Mouse (Mus musculus): ENCODE results near the gene Rgs7.

DNA sequence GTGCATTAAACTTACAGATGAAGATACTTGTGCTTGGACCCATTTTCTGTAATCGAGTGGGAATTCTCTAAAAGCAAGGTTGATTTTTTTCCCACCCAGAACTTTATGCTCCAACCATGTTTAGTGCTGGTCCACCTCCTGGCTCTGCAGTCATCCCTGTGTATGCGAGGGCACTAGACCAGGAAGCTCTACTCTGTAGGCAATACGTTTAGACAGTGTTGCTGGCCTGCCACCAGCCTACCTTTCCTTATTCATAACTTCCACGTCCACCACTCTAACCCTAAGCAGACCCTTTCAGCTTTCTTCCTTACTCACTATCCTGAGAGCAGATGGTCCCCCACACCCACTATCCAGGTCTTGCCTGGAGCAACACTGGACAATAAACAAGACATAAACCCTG lies 452.3 kb downstream of the Rgs7 start:
- TF ChIP-seq FOSL1 (IDR thresholded peaks at IDR 0.05; ENCODE audit: insufficient read depth, low read length, poor library complexity, severe bottlenecking) (no peak), MYOD1 (IDR thresholded peaks at IDR 0.05; ENCODE audit: control insufficient read depth, insufficient read length, low read depth) (no peak), CEBPB (IDR thresholded peaks at IDR 0.05; ENCODE audit: low read depth) (no peak)

All from C2C12 (cell line).